Mouse (Mus musculus): ENCODE data around the gene Tas2r105.

Gene Tas2r105

GRCm38 (mm10) chr6:131687395-131687794 is at the start of gene Tas2r105:
Gene Tas2r105, minus strand, starts transcription at chr6:131687495.
- no peak for DNase-seq (ENCODE audit: low spot score in 2 of 2)

GRCm38 (mm10) chr6:131712803-131713202 is 25.5 kb upstream of the Tas2r105 start:
- DNase-seq (ENCODE audit: low spot score in 2 of 2), result no peak

GRCm38 (mm10) chr6:131689963-131690362 is 2.7 kb upstream of the Tas2r105 start, which contains the start of gene Tas2r114:
Gene Tas2r114, minus strand, starts transcription at chr6:131690063.
- no peak for DNase-seq (ENCODE audit: low spot score in 2 of 2)

DNA sequence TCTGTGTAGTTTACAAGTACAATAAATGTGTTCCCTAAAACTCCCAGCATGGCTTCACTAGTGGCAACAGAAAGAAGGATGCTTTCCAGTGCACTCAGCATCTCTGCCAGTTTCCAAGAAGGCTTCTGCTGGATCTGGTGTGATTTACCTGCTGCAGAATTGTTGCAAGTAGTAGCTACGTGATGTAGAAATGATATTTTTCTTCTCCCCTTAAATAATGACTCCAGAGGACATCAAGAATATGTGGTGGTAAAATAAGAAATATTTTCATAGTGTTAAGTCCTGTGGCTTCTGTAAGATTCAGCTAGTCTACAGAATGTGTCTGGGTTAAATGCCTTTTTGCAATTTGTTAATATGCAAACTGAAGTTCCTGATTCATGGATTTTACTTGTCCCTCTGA is 1.7 kb downstream of the Tas2r105 start, which contains the start of gene Tas2r104:
Tas2r104 (minus strand) TSS at position 101 of the 400 bp plus-strand sequence.
- DNase-seq (ENCODE audit: low spot score in 2 of 2), result no peak

- DNase-seq (ENCODE audit: low spot score in 2 of 2), result no peak
These were observed 8.5 kb downstream of the Tas2r105 start, which contains the start of gene Tas2r106 for GRCm38 (mm10) chr6:131678786-131679185. Gene Tas2r106, minus strand, starts transcription at chr6:131678886.

DNA sequence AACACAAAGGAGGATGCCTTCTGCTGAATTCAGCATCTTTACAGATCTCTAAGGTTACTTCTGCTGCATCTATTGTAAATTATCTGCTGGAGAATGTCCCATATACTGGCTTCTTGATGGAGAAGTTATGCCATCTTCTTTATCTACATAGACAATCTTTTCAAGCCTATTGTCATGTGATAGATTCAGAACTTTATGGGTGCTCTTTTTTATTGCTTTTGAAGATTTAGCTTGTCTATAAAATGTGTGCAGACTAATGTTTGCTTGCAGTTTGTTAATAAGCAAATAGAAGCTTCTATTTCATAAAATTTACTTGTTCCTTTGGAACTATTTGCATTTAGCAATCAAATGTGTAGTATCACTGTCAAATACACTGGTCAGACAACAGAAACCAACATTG is 27.2 kb downstream of the Tas2r105 start, which contains the start of gene Tas2r107:
Tas2r107 (minus strand) TSS at position 101 of the 400 bp plus-strand sequence.
- DNase-seq (ENCODE audit: low spot score in 2 of 2), result no peak

All from frontal cortex, postnatal 10 days (tissue).